Mouse (Mus musculus): ENCODE measurements at regions not wholly inside any gene's neighbourhood (a gene's known extent, or its start where the extent isn't known, plus 50 kb on each side); places are given as distances from the start of the nearest gene placed in this dataset.

GRCm38 (mm10) chr16:25198844-25199243 lies 87.8 kb upstream of the Tprg start:
- Histone ChIP-seq H3K36me3 (ENCODE audit: insufficient read depth, low read length) (no peaks in the 10 kb centered on the region), H3K9ac (replicated peaks; ENCODE audit: low read length, poor library complexity, severe bottlenecking) (no peak overlapping the region), H3K27me3 (ENCODE audit: insufficient read depth, low read length) (no peaks in the 10 kb centered on the region), H3K27ac (ENCODE audit: low read depth, low read length) (no peak overlapping the region), H3K4me3 (ENCODE audit: low read depth, low read length) (no peak overlapping the region), H3K4me2 (ENCODE audit: low read depth, low read length, poor library complexity, severe bottlenecking) (no peak overlapping the region), H3K4me1 (ENCODE audit: insufficient read depth, low read length) (no peaks in the 10 kb centered on the region), H3K9me3 (ENCODE audit: low read length) (no peaks in the 10 kb centered on the region)
- ATAC-seq (ENCODE audit: low FRiP score) (no peak), DNase-seq (ENCODE audit: low spot score) (no peak)
- no peak for TF ChIP-seq CTCF (IDR thresholded peaks at IDR 0.05)
- WGBS, result 60% methylated on average over 3 of the region's 3 CpGs

GRCm38 (mm10) chr16:25199984-25200383 lies 86.6 kb upstream of the Tprg start:
- no peak overlapping the region for H3K4me2 ChIP-seq (ENCODE audit: low read depth, low read length, poor library complexity, severe bottlenecking)
- no peaks in the 10 kb centered on the region for H3K27me3 ChIP-seq (ENCODE audit: insufficient read depth, low read length)
- H3K9me3 ChIP-seq (ENCODE audit: low read length), result no peaks in the 10 kb centered on the region
- no peaks in the 10 kb centered on the region for H3K36me3 ChIP-seq (ENCODE audit: insufficient read depth, low read length)
- no peak overlapping the region for H3K27ac ChIP-seq (ENCODE audit: low read depth, low read length)
- H3K4me3 ChIP-seq (ENCODE audit: low read depth, low read length), result no peak overlapping the region
- no peak for DNase-seq (ENCODE audit: low spot score)
- no peak for ATAC-seq (ENCODE audit: low FRiP score)
- H3K9ac ChIP-seq (replicated peaks; ENCODE audit: low read length, poor library complexity, severe bottlenecking), result no peak overlapping the region
- no peak for TF ChIP-seq CTCF (IDR thresholded peaks at IDR 0.05)
- H3K4me1 ChIP-seq (ENCODE audit: insufficient read depth, low read length), result no peaks in the 10 kb centered on the region

GRCm38 (mm10) chr16:25201094-25201770 lies 85.4 kb upstream of the Tprg start:
- H3K4me3 ChIP-seq (ENCODE audit: low read depth, low read length), result no peak overlapping the region
- ATAC-seq (ENCODE audit: low FRiP score) (no peak), DNase-seq (ENCODE audit: low spot score) (no peak)
- no peak overlapping the region for H3K4me2 ChIP-seq (ENCODE audit: low read depth, low read length, poor library complexity, severe bottlenecking)
- H3K36me3 ChIP-seq (ENCODE audit: insufficient read depth, low read length), result no peaks in the 10 kb centered on the region
- TF ChIP-seq CTCF (IDR thresholded peaks at IDR 0.05), result no peak
- no peaks in the 10 kb centered on the region for H3K4me1 ChIP-seq (ENCODE audit: insufficient read depth, low read length)
- H3K27me3 ChIP-seq (ENCODE audit: insufficient read depth, low read length), result no peaks in the 10 kb centered on the region
- H3K9me3 ChIP-seq (ENCODE audit: low read length), result no peaks in the 10 kb centered on the region
- H3K9ac ChIP-seq (replicated peaks; ENCODE audit: low read length, poor library complexity, severe bottlenecking), result no peak overlapping the region
- no peak overlapping the region for H3K27ac ChIP-seq (ENCODE audit: low read depth, low read length)
- 85% methylated on average over 7 of the region's 7 CpGs for WGBS

DNA sequence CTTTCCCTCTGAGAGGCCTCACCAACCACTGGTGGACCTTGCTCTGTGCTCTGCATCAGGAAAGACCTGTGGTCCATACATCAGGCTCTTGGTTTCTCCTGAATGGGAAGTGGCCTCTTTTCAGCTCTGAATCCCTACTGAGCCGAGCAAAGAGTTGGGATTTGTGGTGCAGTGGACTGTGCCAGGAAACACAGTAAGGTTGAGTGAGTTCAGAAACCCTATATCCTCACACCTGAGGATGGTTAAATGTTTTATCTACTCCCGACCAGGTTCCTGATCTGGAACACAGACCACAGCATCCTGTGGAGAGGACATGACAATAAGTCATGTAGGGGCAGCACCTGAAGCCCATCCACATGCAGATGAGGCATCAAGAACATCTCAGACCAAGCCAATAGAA lies 73.4 kb upstream of the Tprg start:
- Histone ChIP-seq H3K27ac (ENCODE audit: low read depth, low read length) (no peak overlapping the region), H3K4me3 (ENCODE audit: low read depth, low read length) (no peak overlapping the region), H3K9ac (replicated peaks; ENCODE audit: low read length, poor library complexity, severe bottlenecking) (no peak overlapping the region), H3K27me3 (ENCODE audit: insufficient read depth, low read length) (no peaks in the 10 kb centered on the region), H3K4me1 (ENCODE audit: insufficient read depth, low read length) (no peaks in the 10 kb centered on the region), H3K4me2 (ENCODE audit: low read depth, low read length, poor library complexity, severe bottlenecking) (no peak overlapping the region), H3K9me3 (ENCODE audit: low read length) (no peaks in the 10 kb centered on the region), H3K36me3 (ENCODE audit: insufficient read depth, low read length) (no peaks in the 10 kb centered on the region)
- TF ChIP-seq CTCF (IDR thresholded peaks at IDR 0.05), result no peak
- no peak for DNase-seq (ENCODE audit: low spot score)
- 53% methylated on average over 2 of the region's 2 CpGs for WGBS
- ATAC-seq (ENCODE audit: low FRiP score), result no peak

DNA sequence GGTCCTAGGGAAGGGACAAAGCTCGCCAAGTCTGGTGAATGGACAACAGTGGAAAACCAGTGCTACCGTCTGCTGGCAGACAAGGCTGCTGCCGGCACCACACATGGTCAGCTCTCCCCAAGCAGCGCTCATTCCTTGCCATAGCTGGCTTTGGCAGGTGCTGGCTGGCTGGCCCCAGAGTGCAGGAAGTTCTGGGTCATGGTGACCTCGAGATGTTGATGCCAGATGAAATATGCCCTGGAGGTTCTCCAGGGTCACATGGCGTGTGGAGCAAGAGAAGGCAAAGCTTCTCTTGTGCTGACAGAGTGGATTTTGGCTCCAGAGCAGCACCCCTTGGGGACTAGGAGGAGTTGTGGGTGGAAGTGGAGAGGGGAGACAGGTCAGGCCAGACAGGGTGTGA lies 66.1 kb upstream of the Tprg start:
- DNase-seq (ENCODE audit: low spot score), result no peak
- no peak for TF ChIP-seq CTCF (IDR thresholded peaks at IDR 0.05)
- WGBS, result 89% methylated on average over 6 of the region's 6 CpGs
- Histone ChIP-seq H3K9me3 (ENCODE audit: low read length) (no peaks in the 10 kb centered on the region), H3K4me2 (ENCODE audit: low read depth, low read length, poor library complexity, severe bottlenecking) (no peak overlapping the region), H3K27me3 (ENCODE audit: insufficient read depth, low read length) (no peaks in the 10 kb centered on the region), H3K27ac (ENCODE audit: low read depth, low read length) (no peak overlapping the region), H3K9ac (replicated peaks; ENCODE audit: low read length, poor library complexity, severe bottlenecking) (no peak overlapping the region), H3K36me3 (ENCODE audit: insufficient read depth, low read length) (no peaks in the 10 kb centered on the region), H3K4me1 (ENCODE audit: insufficient read depth, low read length) (no peaks in the 10 kb centered on the region), H3K4me3 (ENCODE audit: low read depth, low read length) (no peak overlapping the region)
- no peak for ATAC-seq (ENCODE audit: low FRiP score)

- no peak overlapping the region for H3K4me2 ChIP-seq (ENCODE audit: low read depth, low read length, poor library complexity, severe bottlenecking)
- no peak overlapping the region for H3K9ac ChIP-seq (replicated peaks; ENCODE audit: low read length, poor library complexity, severe bottlenecking)
- no peak for DNase-seq (ENCODE audit: low spot score)
- no peak overlapping the region for H3K27ac ChIP-seq (ENCODE audit: low read depth, low read length)
- H3K4me3 ChIP-seq (ENCODE audit: low read depth, low read length), result no peak overlapping the region
- no peaks in the 10 kb centered on the region for H3K36me3 ChIP-seq (ENCODE audit: insufficient read depth, low read length)
- ATAC-seq (ENCODE audit: low FRiP score), result no peak
- H3K4me1 ChIP-seq (ENCODE audit: insufficient read depth, low read length), result no peaks in the 10 kb centered on the region
- TF ChIP-seq CTCF (IDR thresholded peaks at IDR 0.05), result no peak
- no peaks in the 10 kb centered on the region for H3K27me3 ChIP-seq (ENCODE audit: insufficient read depth, low read length)
- H3K9me3 ChIP-seq (ENCODE audit: low read length), result no peaks in the 10 kb centered on the region
Observed at GRCm38 (mm10) chr16:25224801-25225200, 61.8 kb upstream of the Tprg start.
